Mouse (Mus musculus) brain, embryonic 14.5 days (tissue): ENCODE data around the gene Urm1. TPM values are rescaled to one million over a fixed set of nuclear protein-coding genes. Genes with fewer than 3 reads are reported as not detected.
"Not testable (repeated sequence)": the region's sequence is repeated elsewhere in the genome, so short reads cannot be mapped to it uniquely, and the experiment has no call there.

Source experiments
- DNase-seq: peaks from one replicate; pipeline ENCODE4 v3.0.0-alpha.2; 2011; ENCODE audit warnings: low read depth
- CTCF ChIP-seq: fragments of 200-500 bp; IDR thresholded peaks from 2 replicates; pipeline ENCODE4 v1.5.1; 2012; ENCODE audit warnings: inconsistent platforms, mild to moderate bottlenecking, moderate library complexity, borderline replicate concordance; ENCODE audit not compliant: insufficient read depth, insufficient read length; ENCODE audit errors: extremely low read depth
- POLR2A ChIP-seq: fragments of 200-500 bp; IDR thresholded peaks from 2 replicates; pipeline ENCODE4 v1.6.1; 2012; ENCODE audit warnings: mild to moderate bottlenecking, inconsistent platforms, borderline replicate concordance; ENCODE audit not compliant: poor library complexity, insufficient read depth, insufficient read length, severe bottlenecking; ENCODE audit errors: extremely low read depth
- polyA plus RNA-seq: library from polyadenylated mRNA; depleted of rRNA; stranded (reverse); fragments of >200 nt; gene quantifications from 2 replicates; pipeline ENCODE4 v1.2.3, GENCODE M21; 2012

Urm1 gene
- polyA plus RNA-seq, 1 experiment: 51.5 TPM

GRCm38 (mm10) chr2:29865125-29865524, 45.2 kb downstream of the Urm1 start:
- no peak for DNase-seq

GRCm38 (mm10) chr2:29868949-29869645, 49.2 kb downstream of the Urm1 start, which contains the start of gene Cercam:
Cercam (plus strand) TSS chr2:29869164.
- TF ChIP-seq POLR2A (no peak), CTCF (peak; percentile 97)
- peak; percentile 93 for DNase-seq

More at GRCm38 (mm10) chr2:29865125-29865524, 45.2 kb downstream of the Urm1 start:
- TF ChIP-seq CTCF (no peak), POLR2A (no peak)

- no peak for DNase-seq
These were observed 50.0 kb downstream of the Urm1 start for GRCm38 (mm10) chr2:29869646-29870451.

GRCm38 (mm10) chr2:29872581-29873295, 52.9 kb downstream of the Urm1 start:
- TF ChIP-seq CTCF (no peak), POLR2A (no peak)
- no peak for DNase-seq

More at GRCm38 (mm10) chr2:29869646-29870451, 50.0 kb downstream of the Urm1 start:
- TF ChIP-seq POLR2A (no peak), CTCF (no peak)

- TF ChIP-seq CTCF (no peak), POLR2A (no peak)
- no peak for DNase-seq
These were observed 53.9 kb downstream of the Urm1 start for GRCm38 (mm10) chr2:29873801-29874200.

- DNase-seq: peak; percentile 44
- TF ChIP-seq CTCF (no peak), POLR2A (no peak)
These were observed 58.2 kb downstream of the Urm1 start for GRCm38 (mm10) chr2:29878061-29878460.

GRCm38 (mm10) chr2:29879191-29879590, 59.3 kb downstream of the Urm1 start:
- TF ChIP-seq CTCF: no peak
- TF ChIP-seq POLR2A: no peak
- no peak for DNase-seq

- no peak for DNase-seq
- TF ChIP-seq CTCF (no peak), POLR2A (no peak)
These were observed 60.3 kb downstream of the Urm1 start for GRCm38 (mm10) chr2:29879964-29880830.

- not testable (repeated sequence) for DNase-seq
These were observed 66.9 kb downstream of the Urm1 start for GRCm38 (mm10) chr2:29886659-29887292.
